Mouse (Mus musculus) E14TG2a.4 (cell line): ENCODE measurements at regions not wholly inside any gene's neighbourhood (a gene's known extent, or its start where the extent isn't known, plus 50 kb on each side); places are given as distances from the start of the nearest gene placed in this dataset.

Experiments used
- CTCF ChIP-seq: conservative IDR thresholded peaks from 2 replicates; pipeline ENCODE4 v1.5.1; 2014; ENCODE audit warnings: low read length
- NANOG ChIP-seq: IDR thresholded peaks from 2 replicates; pipeline ENCODE4 v1.6.1; 2014; ENCODE audit warnings: borderline replicate concordance, low read length, mixed read lengths
- POU5F1 ChIP-seq: IDR thresholded peaks from 2 replicates; pipeline ENCODE4 v1.6.1; 2014; ENCODE audit warnings: low read length, borderline replicate concordance

- TF ChIP-seq CTCF (no peak), POU5F1 (no peak), NANOG (no peak)
Measured at GRCm38 (mm10) chr3:151003524-151003923, 434.2 kb upstream of the Adgrl4 start.
